Mouse (Mus musculus): ENCODE data around the gene Fbxo2.

- TF ChIP-seq CTCF (IDR thresholded peaks at IDR 0.05; ENCODE audit: extremely low read depth, insufficient read length, insufficient replicate concordance, low read depth, low read length) = no peak
- TF ChIP-seq POLR2A (IDR thresholded peaks at IDR 0.05; ENCODE audit: low read depth, low read length) = no peak
Measured at GRCm38 (mm10) chr4:148137503-148137902, 22.9 kb upstream of the Fbxo2 start.

All from small intestine, adult 2 months (tissue).